Mouse (Mus musculus): Measurements from ENCODE around the gene Tmem9b.

DNA sequence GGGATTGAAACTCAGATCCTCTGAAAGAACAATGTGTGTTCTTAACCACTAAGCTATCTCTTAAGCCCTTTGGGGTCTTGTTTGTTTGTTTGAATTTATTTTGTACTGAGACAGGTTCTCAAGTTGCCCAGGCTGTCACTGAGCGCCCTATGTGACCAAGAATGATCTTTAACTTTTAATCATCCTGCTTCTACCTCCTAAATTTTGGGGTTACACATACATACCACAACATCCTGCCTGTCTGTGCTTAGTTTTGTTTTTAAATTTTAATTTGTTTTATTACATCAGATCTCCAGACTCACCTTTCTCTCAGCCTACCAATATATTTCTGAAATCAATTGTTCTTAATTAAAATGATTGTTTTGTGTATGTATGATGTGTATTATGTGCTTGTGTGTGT lies 11.6 kb downstream of the Tmem9b start:
- TF ChIP-seq CTCF (IDR thresholded peaks at IDR 0.05; ENCODE audit: low read depth, low read length): no peak
- TF ChIP-seq POLR2A (IDR thresholded peaks at IDR 0.05; ENCODE audit: borderline replicate concordance, low read depth, low read length): no peak

Measured in bone marrow macrophage, adult 2 months (primary cell).